Mouse (Mus musculus): ENCODE measurements at regions not wholly inside any gene's neighbourhood (a gene's known extent, or its start where the extent isn't known, plus 50 kb on each side); places are given as distances from the start of the nearest gene placed in this dataset.
"Not testable (repeated sequence)": the region's sequence is repeated elsewhere in the genome, so short reads cannot be mapped to it uniquely, and the experiment has no call there.

GRCm38 (mm10) chr13:115911524-115912459, 397.7 kb downstream of the Isl1 start:
- no peak for DNase-seq (ENCODE audit: low read depth)

GRCm38 (mm10) chr13:115910866-115911449, 398.5 kb downstream of the Isl1 start:
- DNase-seq (ENCODE audit: low read depth), result no peak

- peak; percentile 79 for DNase-seq (ENCODE audit: low read depth)
These were observed 428.9 kb downstream of the Isl1 start for GRCm38 (mm10) chr13:115880616-115881015.

- DNase-seq (ENCODE audit: low read depth), result peak; percentile 27
These were observed 449.0 kb downstream of the Isl1 start for GRCm38 (mm10) chr13:115860480-115860879.

GRCm38 (mm10) chr13:115856632-115857031, 452.9 kb downstream of the Isl1 start:
- DNase-seq (ENCODE audit: low read depth), result no peak

- no peak for DNase-seq (ENCODE audit: low read depth)
These were observed 456.7 kb downstream of the Isl1 start for GRCm38 (mm10) chr13:115852689-115853356.

GRCm38 (mm10) chr13:115843121-115843520, 466.4 kb downstream of the Isl1 start:
- no peak for DNase-seq (ENCODE audit: low read depth)

- peak; percentile 61 for DNase-seq (ENCODE audit: low read depth)
These were observed 473.2 kb downstream of the Isl1 start for GRCm38 (mm10) chr13:115836203-115836768.

- DNase-seq (ENCODE audit: low read depth), result peak; percentile 61
These were observed 484.3 kb downstream of the Isl1 start for GRCm38 (mm10) chr13:115825191-115825590.

GRCm38 (mm10) chr13:115822527-115822926, 487.0 kb downstream of the Isl1 start:
- no peak for DNase-seq (ENCODE audit: low read depth)

GRCm38 (mm10) chr13:115814211-115814610, 495.3 kb downstream of the Isl1 start:
- DNase-seq (ENCODE audit: low read depth), result peak; percentile 70

- no peak for DNase-seq (ENCODE audit: low read depth)
These were observed 510.2 kb downstream of the Isl1 start for GRCm38 (mm10) chr13:115799294-115799693.

GRCm38 (mm10) chr13:115751271-115751670, 558.2 kb downstream of the Isl1 start:
- no peak for DNase-seq (ENCODE audit: low read depth)

GRCm38 (mm10) chr13:115742080-115742479, 567.4 kb downstream of the Isl1 start:
- DNase-seq (ENCODE audit: low read depth), result not testable (repeated sequence)

- no peak for DNase-seq (ENCODE audit: low read depth)
These were observed 581.5 kb downstream of the Isl1 start for GRCm38 (mm10) chr13:115727986-115728385.

GRCm38 (mm10) chr13:115725356-115725952, 584.0 kb downstream of the Isl1 start:
- DNase-seq (ENCODE audit: low read depth), result peak; percentile 39

- peak; percentile 11 for DNase-seq (ENCODE audit: low read depth)
These were observed 590.2 kb downstream of the Isl1 start for GRCm38 (mm10) chr13:115719276-115719675.

GRCm38 (mm10) chr13:115718859-115719258, 590.6 kb downstream of the Isl1 start:
- peak; percentile 58 for DNase-seq (ENCODE audit: low read depth)

GRCm38 (mm10) chr13:115696197-115696596, 594.4 kb upstream of the Itga1 start:
- DNase-seq (ENCODE audit: low read depth), result no peak

- no peak for DNase-seq (ENCODE audit: low read depth)
These were observed 585.7 kb upstream of the Itga1 start for GRCm38 (mm10) chr13:115687426-115687825.

- DNase-seq (ENCODE audit: low read depth), result peak; percentile 75
These were observed 577.8 kb upstream of the Itga1 start for GRCm38 (mm10) chr13:115679591-115679990.

- no peak for DNase-seq (ENCODE audit: low read depth)
These were observed 575.1 kb upstream of the Itga1 start for GRCm38 (mm10) chr13:115676836-115677235.

All from NIH3T3 (cell line).